ENCODE assay signal across 11 mouse cellular contexts in genomic region chr11:61142941-61143530, GRCm38 (mm10). TPM values are rescaled to one million over a fixed set of nuclear protein-coding genes. Genes with fewer than 3 reads are reported as not detected.
DNase-seq lines count a peak whose midpoint lies in the region; ATAC-seq and TF ChIP-seq lines count a peak whose summit lies in the region.
"Had no signal": no experiment of that assay in that cellular context is flagged by ENCODE, and none has a peak within 500 bp of the region (broad histone marks: within the 10 kb centered on the region; RNA-seq: fewer than 3 reads in every experiment).

No protein-coding gene starts in this region.

- H3K4me1 ChIP-seq in heart, postnatal 0 days (ENCODE audit: control insufficient read depth, insufficient read depth), result 0 out of 2 replicates have a peak, but pooled peaks cover 6% of the 10 kb centered on the region
- H3K4me1 ChIP-seq in liver, postnatal 0 days (ENCODE audit: insufficient read depth), result peaks cover 6% of the 10 kb centered on the region
- H3K4me1 ChIP-seq in megakaryocyte, embryonic 14.5 days, result peaks cover 47% of the 10 kb centered on the region
- peaks cover 11% of the 10 kb centered on the region for H3K4me1 ChIP-seq in forebrain, embryonic 12.5 days

- no peak overlapping the region for H3K9ac ChIP-seq in heart, postnatal 0 days (replicated peaks; ENCODE audit: low read depth, low read length)
- peak overlapping the region; percentile 51 for H3K9ac ChIP-seq in liver, postnatal 0 days (replicated peaks)
- H3K9ac ChIP-seq in forebrain, embryonic 12.5 days, result no peak overlapping the region
- H3K9ac ChIP-seq: hindbrain, embryonic 12.5 days; kidney, embryonic 15.5 days had no signal

- H3K27me3 ChIP-seq in heart, postnatal 0 days (ENCODE audit: control insufficient read depth, insufficient read depth, low read length), result 0 out of 2 replicates have a peak, but pooled peaks cover 12% of the 10 kb centered on the region
- peaks cover 6% of the 10 kb centered on the region; the same call in 1 of the 2 replicates for H3K27me3 ChIP-seq in liver, postnatal 0 days (ENCODE audit: insufficient read depth, low read length)
- peaks cover 8% of the 10 kb centered on the region for H3K27me3 ChIP-seq in megakaryocyte, embryonic 14.5 days (replicated peaks)
- peaks cover 25% of the 10 kb centered on the region for H3K27me3 ChIP-seq in forebrain, embryonic 12.5 days

- intact Hi-C loops in heart, postnatal 14 days (cut with DNase I), result no loop called here

- no peak for ATAC-seq in heart, postnatal 0 days (ENCODE audit: insufficient read depth, low read depth)
- no peak for ATAC-seq in liver, postnatal 0 days
- no peak for ATAC-seq in forebrain, embryonic 12.5 days (ENCODE audit: low FRiP score)

- no peak for TF ChIP-seq EP300 in heart, postnatal 0 days (IDR thresholded peaks at IDR 0.05; ENCODE audit: low read depth)
- no peak for TF ChIP-seq EP300 in liver, postnatal 0 days (IDR thresholded peaks at IDR 0.05; ENCODE audit: low read depth)

- WGBS in heart, postnatal 0 days, result 27% methylated on average over 6 of the region's 6 CpGs
- WGBS in liver, postnatal 0 days (ENCODE audit: insufficient replicate concordance), result 20% methylated on average over 6 of the region's 6 CpGs
- 81% methylated on average over 6 of the region's 6 CpGs for WGBS in forebrain, embryonic 12.5 days

- peak overlapping the region; percentile 23; the same call in 1 of the 2 replicates for H3K27ac ChIP-seq in heart, postnatal 0 days (ENCODE audit: low read depth)
- peak overlapping the region; percentile 58 for H3K27ac ChIP-seq in liver, postnatal 0 days (ENCODE audit: low read depth)
- no peak overlapping the region for H3K27ac ChIP-seq in forebrain, embryonic 12.5 days
- H3K27ac ChIP-seq: hindbrain, embryonic 12.5 days; kidney, embryonic 15.5 days; left cerebral cortex, adult 2 months had no signal

- H3K4me2 ChIP-seq in heart, postnatal 0 days (ENCODE audit: low read depth, low read length), result peak overlapping the region; percentile 42; the same call in 1 of the 2 replicates
- peak overlapping the region; percentile 65 for H3K4me2 ChIP-seq in liver, postnatal 0 days (ENCODE audit: low read depth, low read length)
- no peak overlapping the region for H3K4me2 ChIP-seq in forebrain, embryonic 12.5 days
- H3K4me2 ChIP-seq: hindbrain, embryonic 12.5 days; kidney, embryonic 15.5 days had no signal

- peak overlapping the region; percentile 29; the same call in 1 of the 2 replicates for H3K4me3 ChIP-seq in heart, postnatal 0 days (ENCODE audit: low read depth, low read length)
- H3K4me3 ChIP-seq in liver, postnatal 0 days (ENCODE audit: low read depth, low read length), result peak overlapping the region; percentile 47
- H3K4me3 ChIP-seq in megakaryocyte, embryonic 14.5 days (replicated peaks), result peak overlapping the region; percentile 89
- H3K4me3 ChIP-seq in forebrain, embryonic 12.5 days (replicated peaks), result no peak overlapping the region
- H3K4me3 ChIP-seq: hindbrain, embryonic 12.5 days; kidney, embryonic 15.5 days; left cerebral cortex, adult 2 months had no signal

- H3K9me3 ChIP-seq in heart, postnatal 0 days (replicated peaks; ENCODE audit: control insufficient read depth, low read length), result no peaks in the 10 kb centered on the region
- no peaks in the 10 kb centered on the region for H3K9me3 ChIP-seq in liver, postnatal 0 days (ENCODE audit: low read length)
- H3K9me3 ChIP-seq in megakaryocyte, embryonic 14.5 days, result no peaks in the 10 kb centered on the region
- no peaks in the 10 kb centered on the region for H3K9me3 ChIP-seq in forebrain, embryonic 12.5 days
- H3K9me3 ChIP-seq: hindbrain, embryonic 12.5 days; kidney, embryonic 15.5 days had no signal

- no peak for DNase-seq in heart, postnatal 0 days (ENCODE audit: low spot score)
- no peak for DNase-seq in heart, postnatal 14 days
- DNase-seq in NIH3T3 (ENCODE audit: low read depth), result peak; percentile 7
- DNase-seq in liver, postnatal 0 days, result no peak
- DNase-seq in cerebellum, adult 11 months, result no peak
- DNase-seq in frontal cortex, postnatal 25 days (ENCODE audit: low spot score in 2 of 2), result no peak

- no peaks in the 10 kb centered on the region for H3K36me3 ChIP-seq in heart, postnatal 0 days (replicated peaks; ENCODE audit: control insufficient read depth, insufficient read depth, low read length)
- H3K36me3 ChIP-seq in liver, postnatal 0 days (replicated peaks; ENCODE audit: insufficient read depth, low read length), result no peaks in the 10 kb centered on the region
- H3K36me3 ChIP-seq in megakaryocyte, embryonic 14.5 days (replicated peaks; ENCODE audit: low read length), result peaks cover 21% of the 10 kb centered on the region
- no peaks in the 10 kb centered on the region for H3K36me3 ChIP-seq in forebrain, embryonic 12.5 days (replicated peaks)
- H3K36me3 ChIP-seq: hindbrain, embryonic 12.5 days; kidney, embryonic 15.5 days had no signal

- no peak for TF ChIP-seq CTCF in heart, postnatal 0 days (IDR thresholded peaks at IDR 0.05; ENCODE audit: low read depth)
- TF ChIP-seq CTCF in liver, postnatal 0 days (IDR thresholded peaks at IDR 0.05; ENCODE audit: low read depth), result no peak

RNA-seq across cellular contexts. Expression of gene Tnfrsf13b, which starts 16.5 kb away (rescaled TPM):
- total RNA-seq in heart, postnatal 0 days (2014; rRNA removed; ENCODE audit: low replicate concordance), result 0.08 and 3.9 TPM in 2 replicates
- polyA plus RNA-seq in heart, postnatal 0 days (2015; fragmentation: Nextera tagmentation; extraction: Ambion mirVana), result 1.0 and 1.5 TPM in 2 replicates
- total RNA-seq in heart, postnatal 14 days (2021), result 1 to 10 TPM in 1 of 2 experiments, under 1 TPM in 1; 0.91 to 1.1 TPM
- polyA plus RNA-seq in liver, postnatal 0 days (2015; fragmentation: Nextera tagmentation; extraction: Ambion mirVana), result 8.1 and 9.4 TPM in 2 replicates
- polyA plus RNA-seq in megakaryocyte, embryonic 14.5 days (2012; ENCODE audit: insufficient read depth, low replicate concordance), result 28.3 and 47.0 TPM in 2 replicates
- 0.37 and 0.59 TPM in 2 replicates for polyA plus RNA-seq in forebrain, embryonic 12.5 days (2016; fragmentation: Nextera tagmentation; extraction: Ambion mirVana)

RNA-seq across cellular contexts. Expression of gene Usp22, which starts 31.8 kb away (rescaled TPM):
- 95.8 and 97.9 TPM in 2 replicates for total RNA-seq in heart, postnatal 0 days (2014; rRNA removed; ENCODE audit: low replicate concordance)
- polyA plus RNA-seq in heart, postnatal 0 days (2015; fragmentation: Nextera tagmentation; extraction: Ambion mirVana), result 32.1 and 34.7 TPM in 2 replicates
- 10 to 100 TPM; 37.6 to 38.9 TPM for total RNA-seq in heart, postnatal 14 days (2021)
- 8.7 and 10.0 TPM in 2 replicates for polyA plus RNA-seq in liver, postnatal 0 days (2015; fragmentation: Nextera tagmentation; extraction: Ambion mirVana)
- 6.4 and 11.4 TPM in 2 replicates for polyA plus RNA-seq in megakaryocyte, embryonic 14.5 days (2012; ENCODE audit: insufficient read depth, low replicate concordance)
- polyA plus RNA-seq in forebrain, embryonic 12.5 days (2016; fragmentation: Nextera tagmentation; extraction: Ambion mirVana), result 305 and 331 TPM in 2 replicates
